Mouse (Mus musculus) CH12.LX (cell line): ENCODE results near the gene Lpin2. TPM values are rescaled to one million over a fixed set of nuclear protein-coding genes. Genes with fewer than 3 reads are reported as not detected.
A peak's percentile ranks its signal among the peaks of the same experiment; 100 is the strongest.

Source experiments
- DNase-seq: peaks from one replicate; pipeline ENCODE4 v3.0.0-alpha.2; 2013; ENCODE audit errors: extremely low read depth
- H3K27ac ChIP-seq: 2 replicates; pipeline ENCODE4 v1.5.1; 2012; ENCODE audit warnings: low read depth, mild to moderate bottlenecking, control low read depth, moderate library complexity; ENCODE audit not compliant: insufficient read depth
- H3K27me3 ChIP-seq: replicated peaks from 2 replicates; pipeline ENCODE3; 2012; ENCODE audit warnings: inconsistent platforms
- H3K36me3 ChIP-seq, 2 experiments: replicated peaks in 1 of 2; 2 replicates each; pipeline versions ENCODE3 to v1.6.1; 2012; ENCODE audit warnings: inconsistent platforms in 1 of 2, low read length in 1 of 2, mild to moderate bottlenecking in 1 of 2, mixed read lengths in 1 of 2, moderate library complexity in 1 of 2; ENCODE audit not compliant: control insufficient read depth in 1 of 2, insufficient read depth in 1 of 2
- H3K4me1 ChIP-seq, 2 experiments: 2 replicates each; pipeline ENCODE4 v1.6.1; 2012; ENCODE audit warnings: inconsistent platforms in 1 of 2, moderate library complexity in 1 of 2; ENCODE audit not compliant: insufficient read depth in 2 of 2, control insufficient read depth in 1 of 2
- H3K4me2 ChIP-seq: 2 replicates; pipeline ENCODE4 v1.6.1; 2012; ENCODE audit warnings: low read depth, mild to moderate bottlenecking, control low read depth; ENCODE audit not compliant: poor library complexity, insufficient read depth, severe bottlenecking
- H3K4me3 ChIP-seq, 3 experiments: fragments of 150-350 bp in 1 of 3; sonication (generic) in 1 of 3; replicated peaks in 1 of 3; 2 replicates each; pipeline versions ENCODE3 to v1.5.1; 2011 to 2012; ENCODE audit warnings: low read depth in 2 of 3, low read length in 2 of 3, mild to moderate bottlenecking in 2 of 3, moderate library complexity in 2 of 3, control low read depth in 1 of 3, improper control_type of control experiment in 1 of 3, inconsistent platforms in 1 of 3, mixed read lengths in 1 of 3; ENCODE audit not compliant: poor library complexity in 1 of 3
- H3K79me2 ChIP-seq: replicated peaks from 2 replicates; pipeline ENCODE4 v1.6.1; 2012; ENCODE audit warnings: mild to moderate bottlenecking, moderate library complexity; ENCODE audit not compliant: control insufficient read depth, poor library complexity, insufficient read depth, severe bottlenecking; ENCODE audit errors: extremely low read depth
- H3K9ac ChIP-seq: 2 replicates; pipeline ENCODE4 v1.6.1; 2012; ENCODE audit warnings: low read depth, mild to moderate bottlenecking, control low read depth, moderate library complexity; ENCODE audit not compliant: insufficient read depth
- H3K9me3 ChIP-seq: replicated peaks from 2 replicates; pipeline ENCODE3; 2012; ENCODE audit warnings: low read length, inconsistent platforms, mixed read lengths
- CHD1 ChIP-seq: IDR thresholded peaks from 2 replicates; pipeline ENCODE4 v1.6.1; 2012; ENCODE audit warnings: low read depth, low read length, improper control_type of control experiment, inconsistent platforms
- CTCF ChIP-seq, 2 experiments: IDR thresholded peaks in 1 of 2; conservative IDR thresholded peaks in 1 of 2; 2 replicates each; pipeline ENCODE4 v1.5.1; 2011 to 2012; ENCODE audit warnings: low read depth in 2 of 2, low read length in 2 of 2, improper control_type of control experiment in 1 of 2, inconsistent platforms in 1 of 2, mild to moderate bottlenecking in 1 of 2, moderate library complexity in 1 of 2
- EP300 ChIP-seq: IDR thresholded peaks from 2 replicates; pipeline ENCODE4 v1.6.1; 2011; ENCODE audit warnings: low read length, improper control_type of control experiment
- ETS1 ChIP-seq: conservative IDR thresholded peaks from 2 replicates; pipeline ENCODE4 v1.6.1; 2012; ENCODE audit warnings: low read depth, mild to moderate bottlenecking, inconsistent platforms, low read length, improper control_type of control experiment, moderate library complexity
- IRF4 ChIP-seq: IDR thresholded peaks from 2 replicates; pipeline ENCODE4 v1.6.1; 2014; ENCODE audit warnings: low read depth, mild to moderate bottlenecking, inconsistent platforms, low read length, improper control_type of control experiment
- JUN ChIP-seq: IDR thresholded peaks from 2 replicates; pipeline ENCODE4 v1.6.1; 2011; ENCODE audit warnings: low read depth, mild to moderate bottlenecking, low read length, improper control_type of control experiment, moderate library complexity; ENCODE audit not compliant: insufficient read depth
- JUND ChIP-seq: conservative IDR thresholded peaks from 2 replicates; pipeline ENCODE4 v1.6.1; 2011; ENCODE audit warnings: low read depth, low read length, improper control_type of control experiment
- MAX ChIP-seq: IDR thresholded peaks from 2 replicates; pipeline ENCODE4 v1.6.1; 2011; ENCODE audit warnings: low read length, improper control_type of control experiment
- MXI1 ChIP-seq: IDR thresholded peaks from 2 replicates; pipeline ENCODE4 v1.6.1; 2011; ENCODE audit warnings: mild to moderate bottlenecking, low read depth, low read length, improper control_type of control experiment
- POLR2AphosphoS2 ChIP-seq: IDR thresholded peaks from 2 replicates; pipeline ENCODE4 v1.6.1; 2011; ENCODE audit warnings: low read depth, low read length, improper control_type of control experiment
- RAD21 ChIP-seq: IDR thresholded peaks from 2 replicates; pipeline ENCODE4 v1.6.1; 2011; ENCODE audit warnings: low read depth, mild to moderate bottlenecking, low read length, improper control_type of control experiment, moderate library complexity
- USF2 ChIP-seq: conservative IDR thresholded peaks from 2 replicates; pipeline ENCODE4 v1.6.1; 2011; ENCODE audit warnings: low read depth, low read length, improper control_type of control experiment
- ZC3H11A ChIP-seq: IDR thresholded peaks from 2 replicates; pipeline ENCODE4 v1.6.1; 2012; ENCODE audit warnings: low read depth, mild to moderate bottlenecking, inconsistent platforms, low read length, improper control_type of control experiment
- ZNF384 ChIP-seq: IDR thresholded peaks from 2 replicates; pipeline ENCODE4 v1.6.1; 2012; ENCODE audit warnings: low read depth, low read length, improper control_type of control experiment, inconsistent platforms
- dilution Hi-C: fragments of 300-500 bp; cut with MboI; formaldehyde crosslinking; loops from 2 replicates; pipeline ENCODE4 v1.14.3; 2020; ENCODE audit warnings: low sequenced_read_pairs; ENCODE audit not compliant: extremely low pct_unique_long_range_greater_than_20kb, extremely low pct_ligation_motif_present
- in situ Hi-C: fragments of 300-500 bp; cut with MboI; formaldehyde crosslinking; loops from 3 replicates; pipeline ENCODE4 v1.14.3; 2019; ENCODE audit warnings: low sequenced_read_pairs, low pct_ligation_motif_present, low pct_unique_long_range_greater_than_20kb, mixed read lengths
- polyA plus RNA-seq: library from polyadenylated mRNA; unstranded; fragments of >175 nt; gene quantifications from 2 replicates; pipeline ENCODE4 v1.2.1, GENCODE M21; 2012; ENCODE audit warnings: low read depth; ENCODE audit not compliant: insufficient read length
- total RNA-seq, 2 experiments: library from RNA; depleted of rRNA; stranded (reverse); fragments of 300-350 nt in 1 of 2; fragments of >200 nt in 1 of 2; gene quantifications; 2 replicates each; pipeline ENCODE4 v1.2.3; 2012 to 2014

Gene Lpin2
- total and polyA plus RNA-seq, 3 experiments: 25.4 to 31.4 (median 28.1) TPM

- Histone ChIP-seq H3K79me2 (no peaks in the 10 kb centered on the region), H3K27ac (no peak overlapping the region), H3K36me3 (no peaks in the 10 kb centered on the region), H3K4me2 (no peak overlapping the region), H3K9ac (no peak overlapping the region), H3K4me1 (no peaks in the 10 kb centered on the region), H3K4me3 (no peak overlapping the region), H3K27me3 (no peaks in the 10 kb centered on the region), H3K9me3 (no peaks in the 10 kb centered on the region)
- TF ChIP-seq ZNF384 (no peak), POLR2AphosphoS2 (no peak), EP300 (no peak), RAD21 (no peak), JUND (no peak)
- no peak for DNase-seq
- in situ Hi-C loops: no loop called here
- dilution Hi-C loops: no loop called here
These were observed 94.4 kb downstream of the Lpin2 start for GRCm38 (mm10) chr17:71276771-71277170.

GRCm38 (mm10) chr17:71277701-71278491, 95.5 kb downstream of the Lpin2 start:
- Histone ChIP-seq H3K4me2 (no peak overlapping the region), H3K9ac (no peak overlapping the region), H3K9me3 (no peaks in the 10 kb centered on the region), H3K27ac (no peak overlapping the region), H3K79me2 (no peaks in the 10 kb centered on the region), H3K4me3 (no peak overlapping the region), H3K27me3 (no peaks in the 10 kb centered on the region), H3K36me3 (no peaks in the 10 kb centered on the region), H3K4me1 (peaks cover 3 to 5% of the 10 kb centered on the region in 2 experiments; a peak in 2 of 4 replicates)
- dilution Hi-C loops (no loop called here), in situ Hi-C loops (no loop called here)
- TF ChIP-seq IRF4 (no peak), ZC3H11A (no peak), USF2 (no peak), MXI1 (no peak), CTCF (conservative IDR thresholded peaks at IDR 0.05 in 1 of 2, IDR thresholded peaks at IDR 0.05 in 1 of 2; ENCODE audit: low read depth in 2 of 2, low read length in 2 of 2) (no peak)
- DNase-seq: no peak

GRCm38 (mm10) chr17:71282716-71283115, 100.4 kb downstream of the Lpin2 start:
- H3K9ac ChIP-seq: no peak overlapping the region
- in situ Hi-C loops (no loop called here), dilution Hi-C loops (no loop called here)
- H3K27me3 ChIP-seq: no peaks in the 10 kb centered on the region
- no peaks in the 10 kb centered on the region for H3K9me3 ChIP-seq
- H3K79me2 ChIP-seq: no peaks in the 10 kb centered on the region
- H3K4me1 ChIP-seq: peaks cover 6 to 9% of the 10 kb centered on the region in 2 experiments; a peak in 3 of 4 replicates
- DNase-seq: peak; percentile 39
- TF ChIP-seq CHD1: no peak
- peak; percentile 33; the same call in 1 of the 2 replicates for TF ChIP-seq JUN
- peak; percentile 31; the same call in 1 of the 2 replicates for TF ChIP-seq ETS1
- TF ChIP-seq IRF4: peak; percentile 50; the same call in 1 of the 2 replicates
- TF ChIP-seq MAX: 0 out of 2 replicates have a peak, but pooled peaks have one; percentile 22
- no peaks in the 10 kb centered on the region for H3K36me3 ChIP-seq
- no peak overlapping the region for H3K4me3 ChIP-seq
- 0 out of 2 replicates have a peak overlapping the region, but pooled peaks have one; percentile 3 for H3K4me2 ChIP-seq
- H3K27ac ChIP-seq: no peak overlapping the region
